Mouse (Mus musculus): ENCODE results near the gene Lsamp. TPM values are rescaled to one million over a fixed set of nuclear protein-coding genes. Genes with fewer than 3 reads are reported as not detected.

Lsamp gene
- polyA plus RNA-seq, 1 experiment from 2014 or later = 0.04 TPM

- H3K9me3 ChIP-seq (ENCODE audit: low read length) = no peaks in the 10 kb centered on the region
- ATAC-seq = no peak
- 80% methylated on average over 1 of the region's 1 CpGs for WGBS (ENCODE audit: insufficient replicate concordance)
Measured at GRCm38 (mm10) chr16:40653508-40653907, 669.3 kb downstream of the Lsamp start.

GRCm38 (mm10) chr16:40656347-40656746, 672.2 kb downstream of the Lsamp start:
- H3K4me1 ChIP-seq (ENCODE audit: insufficient read depth) = no peaks in the 10 kb centered on the region
- H3K9me3 ChIP-seq (ENCODE audit: low read length) = no peaks in the 10 kb centered on the region
- 76% methylated on average over 5 of the region's 5 CpGs for WGBS (ENCODE audit: insufficient replicate concordance)
- no peaks in the 10 kb centered on the region for H3K36me3 ChIP-seq (replicated peaks; ENCODE audit: insufficient read depth, low read length)
- H3K27me3 ChIP-seq (ENCODE audit: insufficient read depth, low read length) = no peaks in the 10 kb centered on the region
- no peak for TF ChIP-seq CTCF (IDR thresholded peaks at IDR 0.05; ENCODE audit: low read depth)
- no peak for TF ChIP-seq EP300 (IDR thresholded peaks at IDR 0.05; ENCODE audit: low read depth)
- no peak overlapping the region for H3K27ac ChIP-seq (ENCODE audit: low read depth)
- no peak overlapping the region for H3K4me2 ChIP-seq (ENCODE audit: low read depth, low read length)
- H3K4me3 ChIP-seq (ENCODE audit: low read depth, low read length) = no peak overlapping the region
- no peak overlapping the region for H3K9ac ChIP-seq (replicated peaks)
- ATAC-seq (no peak), DNase-seq (no peak)

More at GRCm38 (mm10) chr16:40653508-40653907, 669.3 kb downstream of the Lsamp start:
- TF ChIP-seq CTCF (IDR thresholded peaks at IDR 0.05; ENCODE audit: low read depth) = no peak
- TF ChIP-seq EP300 (IDR thresholded peaks at IDR 0.05; ENCODE audit: low read depth) = no peak
- Histone ChIP-seq H3K4me2 (ENCODE audit: low read depth, low read length) (no peak overlapping the region), H3K27ac (ENCODE audit: low read depth) (no peak overlapping the region), H3K9ac (replicated peaks) (no peak overlapping the region), H3K4me1 (ENCODE audit: insufficient read depth) (no peaks in the 10 kb centered on the region), H3K4me3 (ENCODE audit: low read depth, low read length) (no peak overlapping the region), H3K27me3 (ENCODE audit: insufficient read depth, low read length) (no peaks in the 10 kb centered on the region), H3K36me3 (replicated peaks; ENCODE audit: insufficient read depth, low read length) (no peaks in the 10 kb centered on the region)
- DNase-seq = no peak

- ATAC-seq (no peak), DNase-seq (no peak)
- Histone ChIP-seq H3K9ac (replicated peaks) (no peak overlapping the region), H3K36me3 (replicated peaks; ENCODE audit: insufficient read depth, low read length) (no peaks in the 10 kb centered on the region), H3K9me3 (ENCODE audit: low read length) (no peaks in the 10 kb centered on the region), H3K4me2 (ENCODE audit: low read depth, low read length) (no peak overlapping the region), H3K27me3 (ENCODE audit: insufficient read depth, low read length) (no peaks in the 10 kb centered on the region), H3K4me3 (ENCODE audit: low read depth, low read length) (no peak overlapping the region), H3K27ac (ENCODE audit: low read depth) (no peak overlapping the region), H3K4me1 (ENCODE audit: insufficient read depth) (no peaks in the 10 kb centered on the region)
- TF ChIP-seq CTCF (IDR thresholded peaks at IDR 0.05; ENCODE audit: low read depth) (no peak), EP300 (IDR thresholded peaks at IDR 0.05; ENCODE audit: low read depth) (no peak)
- 58% methylated on average over 6 of the region's 6 CpGs for WGBS (ENCODE audit: insufficient replicate concordance)
Measured at GRCm38 (mm10) chr16:40656871-40657270, 672.7 kb downstream of the Lsamp start.

GRCm38 (mm10) chr16:40685531-40685930, 701.4 kb downstream of the Lsamp start:
- ATAC-seq (no peak), DNase-seq (no peak)
- Histone ChIP-seq H3K27ac (ENCODE audit: low read depth) (no peak overlapping the region), H3K9ac (replicated peaks) (no peak overlapping the region), H3K4me1 (ENCODE audit: insufficient read depth) (no peaks in the 10 kb centered on the region), H3K4me3 (ENCODE audit: low read depth, low read length) (no peak overlapping the region), H3K9me3 (ENCODE audit: low read length) (no peaks in the 10 kb centered on the region), H3K36me3 (replicated peaks; ENCODE audit: insufficient read depth, low read length) (no peaks in the 10 kb centered on the region), H3K4me2 (ENCODE audit: low read depth, low read length) (no peak overlapping the region), H3K27me3 (ENCODE audit: insufficient read depth, low read length) (no peaks in the 10 kb centered on the region)
- TF ChIP-seq CTCF (IDR thresholded peaks at IDR 0.05; ENCODE audit: low read depth) (no peak), EP300 (IDR thresholded peaks at IDR 0.05; ENCODE audit: low read depth) (no peak)

- no peak for TF ChIP-seq CTCF (IDR thresholded peaks at IDR 0.05; ENCODE audit: low read depth)
- TF ChIP-seq EP300 (IDR thresholded peaks at IDR 0.05; ENCODE audit: low read depth) = no peak
- H3K27ac ChIP-seq (ENCODE audit: low read depth) = no peak overlapping the region
- no peaks in the 10 kb centered on the region for H3K4me1 ChIP-seq (ENCODE audit: insufficient read depth)
- ATAC-seq (no peak), DNase-seq (no peak)
- H3K4me3 ChIP-seq (ENCODE audit: low read depth, low read length) = no peak overlapping the region
- H3K9me3 ChIP-seq (ENCODE audit: low read length) = no peaks in the 10 kb centered on the region
- H3K4me2 ChIP-seq (ENCODE audit: low read depth, low read length) = no peak overlapping the region
- no peaks in the 10 kb centered on the region for H3K27me3 ChIP-seq (ENCODE audit: insufficient read depth, low read length)
- H3K9ac ChIP-seq (replicated peaks) = no peak overlapping the region
- no peaks in the 10 kb centered on the region for H3K36me3 ChIP-seq (replicated peaks; ENCODE audit: insufficient read depth, low read length)
- WGBS (ENCODE audit: insufficient replicate concordance) = 28% methylated on average over 2 of the region's 2 CpGs
Measured at GRCm38 (mm10) chr16:40692292-40692691, 708.1 kb downstream of the Lsamp start.

- no peak for TF ChIP-seq EP300 (IDR thresholded peaks at IDR 0.05; ENCODE audit: low read depth)
- TF ChIP-seq CTCF (IDR thresholded peaks at IDR 0.05; ENCODE audit: low read depth) = no peak
- H3K27me3 ChIP-seq (ENCODE audit: insufficient read depth, low read length) = no peaks in the 10 kb centered on the region
- WGBS (ENCODE audit: insufficient replicate concordance) = 83% methylated on average over 3 of the region's 3 CpGs
- ATAC-seq (no peak), DNase-seq (no peak)
- H3K4me3 ChIP-seq (ENCODE audit: low read depth, low read length) = no peak overlapping the region
- no peak overlapping the region for H3K4me2 ChIP-seq (ENCODE audit: low read depth, low read length)
- H3K9me3 ChIP-seq (ENCODE audit: low read length) = no peaks in the 10 kb centered on the region
- no peak overlapping the region for H3K27ac ChIP-seq (ENCODE audit: low read depth)
- no peaks in the 10 kb centered on the region for H3K4me1 ChIP-seq (ENCODE audit: insufficient read depth)
- no peak overlapping the region for H3K9ac ChIP-seq (replicated peaks)
- no peaks in the 10 kb centered on the region for H3K36me3 ChIP-seq (replicated peaks; ENCODE audit: insufficient read depth, low read length)
Measured at GRCm38 (mm10) chr16:40697253-40697652, 713.1 kb downstream of the Lsamp start.

- ATAC-seq (no peak), DNase-seq (no peak)
- TF ChIP-seq EP300 (IDR thresholded peaks at IDR 0.05; ENCODE audit: low read depth) (no peak), CTCF (IDR thresholded peaks at IDR 0.05; ENCODE audit: low read depth) (no peak)
- H3K36me3 ChIP-seq (replicated peaks; ENCODE audit: insufficient read depth, low read length) = no peaks in the 10 kb centered on the region
- H3K4me1 ChIP-seq (ENCODE audit: insufficient read depth) = no peaks in the 10 kb centered on the region
- no peaks in the 10 kb centered on the region for H3K27me3 ChIP-seq (ENCODE audit: insufficient read depth, low read length)
- no peak overlapping the region for H3K4me3 ChIP-seq (ENCODE audit: low read depth, low read length)
- no peak overlapping the region for H3K9ac ChIP-seq (replicated peaks)
- no peak overlapping the region for H3K27ac ChIP-seq (ENCODE audit: low read depth)
- no peak overlapping the region for H3K4me2 ChIP-seq (ENCODE audit: low read depth, low read length)
- H3K9me3 ChIP-seq (ENCODE audit: low read length) = no peaks in the 10 kb centered on the region
- 61% methylated on average over 2 of the region's 2 CpGs for WGBS (ENCODE audit: insufficient replicate concordance)
Measured at GRCm38 (mm10) chr16:40708558-40708957, 724.4 kb downstream of the Lsamp start.
